In genomic region chr15:27997391-27997841, GRCm38 (mm10) we compare ENCODE assay signal across 9 mouse cellular contexts. TPM values are rescaled to one million over a fixed set of nuclear protein-coding genes. Genes with fewer than 3 reads are reported as not detected.
DNase-seq lines count a peak whose midpoint lies in the region; ATAC-seq lines count a peak whose summit lies in the region.
"Had no signal": no experiment of that assay in that cellular context is flagged by ENCODE, and none has a peak within 500 bp of the region (broad histone marks: within the 10 kb centered on the region; RNA-seq: fewer than 3 reads in every experiment).

No protein-coding gene starts in this region.

- 47% methylated on average over 9 of the region's 9 CpGs for WGBS in embryonic facial prominence, embryonic 13.5 days
- WGBS in heart, embryonic 16.5 days, result 13% methylated on average over 9 of the region's 9 CpGs
- 33% methylated on average over 9 of the region's 9 CpGs for WGBS in midbrain, embryonic 10.5 days

- no peak overlapping the region for H3K27ac ChIP-seq in embryonic facial prominence, embryonic 13.5 days
- peak overlapping the region; percentile 77 for H3K27ac ChIP-seq in heart, embryonic 16.5 days (ENCODE audit: low read length)
- no peak overlapping the region for H3K27ac ChIP-seq in midbrain, embryonic 10.5 days (replicated peaks)
- H3K27ac ChIP-seq: embryonic facial prominence, embryonic 12.5 days had no signal

- no peak overlapping the region for H3K4me3 ChIP-seq in embryonic facial prominence, embryonic 13.5 days
- H3K4me3 ChIP-seq in heart, embryonic 16.5 days (ENCODE audit: low read length), result no peak overlapping the region
- H3K4me3 ChIP-seq in midbrain, embryonic 10.5 days, result no peak overlapping the region
- H3K4me3 ChIP-seq: embryonic facial prominence, embryonic 12.5 days had no signal

- no peaks in the 10 kb centered on the region for H3K27me3 ChIP-seq in embryonic facial prominence, embryonic 13.5 days
- no peaks in the 10 kb centered on the region for H3K27me3 ChIP-seq in heart, embryonic 16.5 days (ENCODE audit: control insufficient read depth, insufficient read depth, low read length)
- H3K27me3 ChIP-seq in midbrain, embryonic 10.5 days (ENCODE audit: low read depth, poor library complexity, severe bottlenecking), result peaks cover 36% of the 10 kb centered on the region
- H3K27me3 ChIP-seq: embryonic facial prominence, embryonic 12.5 days had no signal

- H3K9me3 ChIP-seq in embryonic facial prominence, embryonic 13.5 days, result no peaks in the 10 kb centered on the region
- H3K9me3 ChIP-seq in heart, embryonic 16.5 days (replicated peaks; ENCODE audit: control insufficient read depth, low read length), result no peaks in the 10 kb centered on the region
- 0 out of 2 replicates have a peak, but pooled peaks cover 3% of the 10 kb centered on the region for H3K9me3 ChIP-seq in midbrain, embryonic 10.5 days (replicated peaks)
- H3K9me3 ChIP-seq: embryonic facial prominence, embryonic 12.5 days had no signal

- intact Hi-C loops in gastrocnemius, postnatal 14 days (cut with DNase I; ENCODE audit: low total_unique reads), result no loop called here

- peak overlapping the region; percentile 45; the same call in 1 of the 2 replicates for H3K9ac ChIP-seq in embryonic facial prominence, embryonic 13.5 days
- H3K9ac ChIP-seq in heart, embryonic 16.5 days (ENCODE audit: low read length), result no peak overlapping the region
- H3K9ac ChIP-seq: embryonic facial prominence, embryonic 12.5 days had no signal

- peak; percentile 16 for DNase-seq in adrenal gland, postnatal 25 days
- DNase-seq in adrenal gland, adult 18-20 months (ENCODE audit: low spot score in 2 of 2), result no peak
- peak; percentile 23 to 39 for DNase-seq in layer of hippocampus, adult 18-20 months (ENCODE audit: low spot score in 2 of 2)
- DNase-seq in midbrain, embryonic 10.5 days (ENCODE audit: low spot score), result peak; percentile 46
- DNase-seq in gastrocnemius, postnatal 14 days, result no peak

- H3K4me2 ChIP-seq in embryonic facial prominence, embryonic 13.5 days, result no peak overlapping the region
- H3K4me2 ChIP-seq in heart, embryonic 16.5 days (ENCODE audit: low read depth, low read length), result peak overlapping the region; percentile 29
- H3K4me2 ChIP-seq: embryonic facial prominence, embryonic 12.5 days had no signal

- peaks cover 59% of the 10 kb centered on the region for H3K4me1 ChIP-seq in embryonic facial prominence, embryonic 13.5 days
- peaks cover 68% of the 10 kb centered on the region for H3K4me1 ChIP-seq in heart, embryonic 16.5 days (ENCODE audit: control insufficient read depth, insufficient read depth, low read length)
- peaks cover 95% of the 10 kb centered on the region for H3K4me1 ChIP-seq in midbrain, embryonic 10.5 days

- ATAC-seq in embryonic facial prominence, embryonic 13.5 days (ENCODE audit: insufficient number of reproducible peaks, insufficient read depth, low FRiP score, low TSS enrichment, low read depth), result no peak
- peak; percentile 93 for ATAC-seq in heart, embryonic 16.5 days (replicated peaks; ENCODE audit: extremely low read depth, insufficient read depth, low FRiP score)
- no peak for ATAC-seq in megakaryocyte progenitor cell, adult 5-6 weeks (replicated peaks; ENCODE audit: poor library complexity)

- H3K36me3 ChIP-seq in embryonic facial prominence, embryonic 13.5 days, result peaks cover 8% of the 10 kb centered on the region
- no peaks in the 10 kb centered on the region for H3K36me3 ChIP-seq in heart, embryonic 16.5 days (ENCODE audit: control insufficient read depth, insufficient read depth)
- peaks cover 7% of the 10 kb centered on the region for H3K36me3 ChIP-seq in midbrain, embryonic 10.5 days
- H3K36me3 ChIP-seq: embryonic facial prominence, embryonic 12.5 days had no signal

RNA-seq across cellular contexts. Expression of gene Trio, which starts 28.2 kb away (rescaled TPM):
- 71.1 and 85.2 TPM in 2 replicates for total RNA-seq in adrenal gland, postnatal 25 days (2021)
- 10 to 100 TPM; 45.4 to 56.8 TPM for total RNA-seq in adrenal gland, adult 18-20 months (2021)
- polyA plus RNA-seq in embryonic facial prominence, embryonic 13.5 days (2015; fragmentation: Nextera tagmentation; extraction: Ambion mirVana), result 48.8 and 62.6 TPM in 2 replicates
- polyA plus RNA-seq in heart, embryonic 16.5 days (2015; fragmentation: Nextera tagmentation; extraction: Ambion mirVana), result 17.2 and 18.7 TPM in 2 replicates
- total RNA-seq in layer of hippocampus, adult 18-20 months (2021), result 100 to 1,000 TPM; 283 to 296 TPM
- polyA plus RNA-seq in midbrain, embryonic 10.5 days (2016; fragmentation: Nextera tagmentation; extraction: Ambion mirVana), result 19.0 and 24.6 TPM in 2 replicates
- total RNA-seq in gastrocnemius, postnatal 14 days (2021), result 10 to 100 TPM; 35.1 to 37.2 TPM
- total RNA-seq in megakaryocyte progenitor cell, adult 5-6 weeks (2015), result 18.1 and 19.4 TPM in 2 replicates
- total RNA-seq in megakaryocyte progenitor cell, adult 5-6 weeks (2017), result 17.7 and 20.2 TPM in 2 replicates

Comparison
In these comparisons a context has a peak if more than half of its experiments do, and no peak if none do; other contexts are left out.
1. DNase-seq: peak in adrenal gland, postnatal 25 days (single experiment), layer of hippocampus, adult 18-20 months (2 of 2) and midbrain, embryonic 10.5 days (single experiment); none in adrenal gland, adult 18-20 months (0 of 2) and gastrocnemius, postnatal 14 days (single experiment).